Mouse (Mus musculus): ENCODE results near the gene Cyb5b. TPM values are rescaled to one million over a fixed set of nuclear protein-coding genes. Genes with fewer than 3 reads are reported as not detected.

The Cyb5b gene
- total RNA-seq, 4 experiments from 2014 or later = 36.0 to 46.3 (median 40.0) TPM

DNA sequence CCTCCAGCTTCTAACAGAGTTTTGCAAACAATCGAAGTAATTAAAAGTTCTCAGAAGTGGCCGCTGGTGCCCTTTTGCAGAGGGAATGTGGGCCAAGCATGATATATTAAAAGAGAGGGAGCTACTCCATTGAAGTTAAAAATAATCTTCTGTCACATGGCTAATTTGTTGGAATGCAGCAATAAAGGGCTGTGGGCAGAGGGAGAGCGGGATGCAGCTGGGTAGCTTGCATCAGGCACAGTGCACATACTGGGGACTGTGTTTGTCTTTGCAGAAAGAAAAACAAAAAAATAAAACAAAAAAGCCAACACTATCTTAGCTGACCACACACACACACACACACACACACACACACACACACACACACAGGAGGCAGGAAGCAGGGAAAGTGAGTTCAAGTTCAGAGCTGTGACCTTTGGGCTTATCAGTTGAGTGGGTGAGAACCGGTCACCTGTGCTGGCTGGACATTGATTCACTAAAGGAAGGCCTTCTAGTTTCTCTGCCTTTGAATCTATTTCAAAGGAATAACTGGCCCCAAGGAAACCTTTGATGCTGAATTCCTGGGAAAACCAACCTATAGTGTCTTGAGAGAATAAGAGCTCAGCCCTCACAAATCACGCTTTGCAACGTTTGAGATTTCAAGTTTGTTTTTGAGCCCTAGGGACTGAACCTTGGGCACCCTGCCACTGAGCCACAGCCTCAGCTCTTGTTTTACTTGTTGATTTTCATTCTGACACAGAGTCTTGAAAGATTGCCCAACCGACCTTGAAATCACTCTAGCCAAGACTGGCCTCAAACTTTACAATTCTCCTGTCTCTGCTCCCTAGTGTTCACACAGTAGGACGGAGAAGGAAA, 21.0 kb upstream of the Cyb5b start:
- DNase-seq (ENCODE audit: low spot score) = no peak

GRCm38 (mm10) chr8:107130028-107130427, 20.4 kb upstream of the Cyb5b start:
- DNase-seq (ENCODE audit: low spot score) = no peak

DNA sequence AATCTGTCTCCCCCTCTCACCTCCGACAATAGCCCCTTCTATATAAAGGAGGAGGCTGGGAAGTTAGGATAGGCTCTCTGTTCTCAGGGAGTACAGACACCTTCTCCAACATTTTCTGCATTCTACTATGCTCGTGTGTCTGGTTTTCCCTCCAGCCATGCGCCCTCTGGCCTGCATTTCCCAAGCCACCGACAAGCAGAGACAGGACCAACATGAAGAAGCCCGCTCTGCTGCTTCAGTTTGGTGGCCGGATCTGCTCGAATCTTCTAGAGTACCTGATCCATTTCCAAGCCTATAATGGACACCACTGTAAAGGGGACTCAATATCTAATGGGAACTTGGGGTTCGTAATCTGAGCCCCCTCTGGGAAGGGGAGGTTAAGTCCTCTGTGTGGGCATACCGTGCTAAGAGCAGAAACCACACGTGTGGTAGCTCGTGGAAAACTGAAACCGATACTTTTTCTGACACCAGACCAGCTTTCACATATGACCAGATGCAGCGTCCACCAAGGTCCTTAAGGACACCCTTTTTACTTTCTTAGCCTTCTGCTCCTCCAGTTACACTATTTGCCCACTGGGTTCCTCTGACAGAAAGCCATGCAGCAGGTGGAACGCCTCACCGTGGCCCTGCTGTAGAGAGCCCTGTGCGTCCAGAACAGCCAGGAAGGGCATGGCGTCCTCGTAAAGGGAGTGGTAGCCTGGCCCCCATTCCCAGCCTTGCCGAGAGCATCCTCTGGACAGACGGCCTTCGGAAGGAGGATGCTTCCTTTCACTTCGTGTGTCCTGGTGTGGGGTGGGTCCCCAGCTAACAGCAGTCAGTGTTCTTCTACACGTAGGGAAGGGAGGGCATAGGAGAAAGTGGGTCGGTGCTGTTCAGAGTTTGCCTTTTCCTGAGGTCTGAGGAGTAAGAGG, 17.6 kb upstream of the Cyb5b start:
- DNase-seq (ENCODE audit: low spot score) = no peak

GRCm38 (mm10) chr8:107133881-107134280, 16.6 kb upstream of the Cyb5b start:
- DNase-seq (ENCODE audit: low spot score) = no peak

GRCm38 (mm10) chr8:107136003-107136612, 14.3 kb upstream of the Cyb5b start:
- no peak for DNase-seq (ENCODE audit: low spot score)

DNA sequence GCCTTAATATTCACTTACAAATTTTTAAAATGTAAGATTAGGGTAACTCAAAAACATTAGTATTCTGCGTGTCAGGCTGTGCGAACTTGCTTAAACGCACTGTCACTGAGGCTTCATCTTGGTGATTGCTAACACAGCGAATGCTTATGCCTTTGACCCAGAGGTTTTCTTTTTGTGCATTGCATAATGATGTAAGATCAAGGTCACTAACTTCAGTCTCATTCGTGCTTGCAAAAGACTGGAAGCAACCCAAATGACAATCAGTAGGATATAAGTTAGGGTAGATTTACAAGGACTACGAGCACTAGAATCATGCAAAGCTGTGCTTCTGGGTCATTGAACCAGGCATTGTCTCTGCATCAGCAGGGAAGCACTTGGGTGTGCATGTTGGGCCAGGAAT, 12.8 kb upstream of the Cyb5b start:
- DNase-seq (ENCODE audit: low spot score) = no peak

GRCm38 (mm10) chr8:107138338-107138737, 12.1 kb upstream of the Cyb5b start:
- no peak for DNase-seq (ENCODE audit: low spot score)

GRCm38 (mm10) chr8:107139704-107140470, 10.6 kb upstream of the Cyb5b start:
- DNase-seq (ENCODE audit: low spot score) = peak; percentile 66

DNA sequence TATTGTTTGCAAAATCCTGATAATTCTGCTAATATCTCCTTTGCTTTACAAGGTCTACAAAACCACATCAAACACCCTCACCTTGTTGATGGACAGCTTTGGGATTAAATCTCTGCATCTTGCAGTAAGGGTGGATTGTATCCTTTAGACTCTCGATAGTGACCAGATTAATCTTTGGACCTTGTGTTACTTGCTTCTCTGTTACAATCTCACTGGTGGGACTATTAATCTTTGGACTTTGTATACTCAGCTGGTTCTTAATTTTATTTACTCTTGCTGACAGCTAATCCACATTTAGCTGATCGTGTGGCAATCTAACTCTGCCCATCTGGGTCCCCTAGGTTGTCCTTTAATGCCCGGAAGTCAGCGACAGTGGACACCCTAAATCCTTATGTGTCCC, 7.9 kb upstream of the Cyb5b start:
- no peak for DNase-seq (ENCODE audit: low spot score)

DNA sequence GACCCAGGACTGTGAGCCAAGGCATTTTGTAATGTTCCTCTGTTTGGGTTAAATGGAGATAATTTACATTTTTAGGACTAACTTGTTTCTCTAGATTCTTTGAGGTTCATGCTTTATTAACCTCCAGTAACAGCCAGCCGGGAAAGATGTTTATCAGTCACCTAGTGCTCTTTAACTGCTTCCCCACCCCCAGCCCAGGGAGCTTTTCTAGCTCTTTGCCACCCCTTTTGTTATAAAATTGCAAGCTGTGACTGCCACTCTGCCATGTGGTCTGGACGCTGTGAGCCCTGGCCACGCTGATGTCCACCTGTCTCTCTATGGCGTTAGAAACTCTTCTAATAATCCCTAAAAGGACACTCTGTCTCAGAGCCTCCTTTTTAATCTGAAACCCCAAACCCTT, 6.9 kb upstream of the Cyb5b start:
- DNase-seq (ENCODE audit: low spot score) = no peak

GRCm38 (mm10) chr8:107146186-107146585, 4.3 kb upstream of the Cyb5b start:
- DNase-seq (ENCODE audit: low spot score) = peak; percentile 61

DNA sequence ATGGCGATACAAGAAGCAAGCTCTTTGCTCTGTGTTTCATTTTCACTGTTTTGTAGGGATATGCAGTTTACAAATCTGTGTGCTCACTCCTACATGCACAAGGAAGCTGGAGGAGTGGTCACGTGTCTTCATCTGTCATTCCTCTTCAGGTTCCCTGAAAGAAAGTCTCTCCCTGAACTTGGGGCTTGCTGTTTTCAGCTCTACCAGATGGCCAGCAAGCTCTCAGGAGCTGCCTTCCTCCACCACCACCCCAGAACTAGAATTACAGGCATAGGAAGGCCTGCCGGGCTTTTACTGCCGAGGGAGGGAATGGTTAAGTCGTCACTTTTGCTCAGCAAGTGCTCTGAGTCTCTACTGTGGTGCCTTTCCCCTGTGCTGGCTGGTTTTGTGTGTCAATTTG, 1.6 kb upstream of the Cyb5b start:
- DNase-seq (ENCODE audit: low spot score) = no peak

DNA sequence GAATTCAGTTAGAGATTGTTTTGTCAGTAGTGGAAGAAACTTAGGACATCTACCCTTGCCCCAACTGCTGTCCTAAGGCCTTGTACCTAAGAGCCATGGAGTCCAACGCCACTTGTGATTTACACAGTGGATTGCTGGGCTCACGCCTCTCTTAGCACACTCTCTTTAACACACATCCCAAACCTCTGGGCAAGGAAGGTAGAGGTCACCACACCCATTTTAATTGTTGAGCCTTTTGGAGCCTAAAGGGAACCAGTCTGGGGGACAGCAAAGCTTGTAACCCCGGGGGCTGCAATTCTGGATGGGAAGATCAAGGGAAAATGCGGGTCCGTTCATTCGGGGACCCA, 410 bp upstream of the Cyb5b start:
- DNase-seq (ENCODE audit: low spot score) = no peak

DNA sequence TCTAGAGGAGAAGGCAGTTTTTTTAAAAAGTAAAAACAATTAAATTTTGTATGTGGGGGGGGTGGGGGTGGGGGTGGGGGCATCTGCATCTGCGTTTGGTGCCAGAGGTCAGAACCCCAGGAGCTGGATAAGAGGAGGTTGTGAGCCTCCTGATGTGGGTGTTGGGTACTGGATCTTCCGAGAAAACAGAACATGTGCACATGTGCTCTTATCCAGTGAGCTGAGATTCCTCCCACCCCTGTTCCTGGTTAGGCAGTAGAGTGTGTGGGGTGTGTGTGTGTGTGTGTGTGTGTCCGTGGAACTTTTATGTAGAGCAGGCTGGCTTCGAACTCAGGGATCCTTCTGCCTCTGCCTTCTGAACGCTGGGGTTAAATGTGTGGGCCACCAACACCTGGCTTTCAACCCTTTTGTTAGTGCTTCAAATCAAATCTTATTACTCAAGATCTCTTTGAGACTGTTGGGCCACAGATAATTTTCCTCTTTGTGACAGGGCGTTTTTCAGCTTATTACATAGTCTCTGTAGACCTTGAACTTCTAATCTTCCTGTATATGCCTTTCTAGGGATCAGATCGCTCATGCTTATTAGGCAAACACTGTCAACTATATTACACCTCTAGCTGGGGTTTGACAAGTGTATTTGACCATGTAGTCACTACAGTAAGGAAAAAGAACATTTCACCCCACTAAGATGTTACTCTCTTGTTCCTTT, 926 bp downstream of the Cyb5b start:
- DNase-seq (ENCODE audit: low spot score) = no peak

GRCm38 (mm10) chr8:107153326-107154210, 3.1 kb downstream of the Cyb5b start:
- DNase-seq (ENCODE audit: low spot score) = no peak

- DNase-seq (ENCODE audit: low spot score) = no peak
Measured at GRCm38 (mm10) chr8:107156816-107157215, 6.4 kb downstream of the Cyb5b start.

- DNase-seq (ENCODE audit: low spot score) = no peak
Measured at GRCm38 (mm10) chr8:107157836-107158235, 7.4 kb downstream of the Cyb5b start.

DNA sequence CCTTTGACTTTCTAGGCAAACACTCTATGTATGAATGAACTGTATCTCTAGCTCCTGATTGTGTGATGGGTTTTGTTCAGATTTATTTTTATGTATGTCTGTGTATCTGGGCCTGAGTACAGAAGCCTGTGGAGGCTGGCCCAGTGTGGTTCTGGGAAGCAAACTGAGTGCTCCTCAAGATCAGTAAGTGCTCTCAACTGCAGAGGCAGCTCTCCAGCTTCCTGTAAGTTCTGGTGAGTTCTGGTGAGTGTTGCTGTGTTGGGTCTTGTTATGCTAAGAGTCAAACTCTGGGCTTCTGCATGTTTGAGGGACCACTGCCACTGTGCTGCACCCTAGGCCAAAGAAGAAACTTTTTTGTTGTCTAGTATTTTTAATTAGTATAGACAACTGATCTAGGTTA, 8.4 kb downstream of the Cyb5b start:
- no peak for DNase-seq (ENCODE audit: low spot score)

DNA sequence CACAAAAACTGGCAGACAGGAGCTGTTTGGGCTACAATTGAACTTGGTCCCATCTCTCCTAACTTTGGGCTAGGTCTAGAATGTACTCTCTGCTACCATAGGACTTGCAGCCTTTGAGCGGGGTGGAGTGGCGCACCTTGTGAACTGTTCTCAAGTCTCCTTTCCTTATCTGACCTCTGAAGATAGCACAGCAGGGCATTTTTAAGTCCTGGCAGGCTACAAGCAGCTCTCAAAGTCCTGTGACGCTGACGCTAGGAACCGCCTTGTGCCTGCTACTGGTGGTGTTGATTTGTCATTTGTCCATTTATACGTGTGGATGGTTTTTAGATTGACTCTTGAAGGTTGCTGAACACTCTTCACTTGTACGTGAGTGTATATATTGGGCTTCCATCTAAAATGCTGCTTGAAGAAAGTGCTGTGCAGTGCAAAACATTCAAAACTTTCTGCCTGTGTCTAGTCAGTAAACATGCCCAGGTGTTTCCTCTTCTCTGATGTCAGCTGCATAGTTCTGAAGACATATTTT, 13.9 kb downstream of the Cyb5b start:
- no peak for DNase-seq (ENCODE audit: low spot score)

GRCm38 (mm10) chr8:107165745-107166144, 15.3 kb downstream of the Cyb5b start:
- no peak for DNase-seq (ENCODE audit: low spot score)
